Mouse (Mus musculus): ENCODE results near the gene Mettl24. TPM values are rescaled to one million over a fixed set of nuclear protein-coding genes. Genes with fewer than 3 reads are reported as not detected.

The Mettl24 gene
- polyA plus RNA-seq (2014; fragmentation: Illumina TruSeq; extraction: RNeasy Lipid Tissue Mini Kit (QIAGEN cat#74804); ENCODE audit: low read depth, low replicate concordance): not detected

DNA sequence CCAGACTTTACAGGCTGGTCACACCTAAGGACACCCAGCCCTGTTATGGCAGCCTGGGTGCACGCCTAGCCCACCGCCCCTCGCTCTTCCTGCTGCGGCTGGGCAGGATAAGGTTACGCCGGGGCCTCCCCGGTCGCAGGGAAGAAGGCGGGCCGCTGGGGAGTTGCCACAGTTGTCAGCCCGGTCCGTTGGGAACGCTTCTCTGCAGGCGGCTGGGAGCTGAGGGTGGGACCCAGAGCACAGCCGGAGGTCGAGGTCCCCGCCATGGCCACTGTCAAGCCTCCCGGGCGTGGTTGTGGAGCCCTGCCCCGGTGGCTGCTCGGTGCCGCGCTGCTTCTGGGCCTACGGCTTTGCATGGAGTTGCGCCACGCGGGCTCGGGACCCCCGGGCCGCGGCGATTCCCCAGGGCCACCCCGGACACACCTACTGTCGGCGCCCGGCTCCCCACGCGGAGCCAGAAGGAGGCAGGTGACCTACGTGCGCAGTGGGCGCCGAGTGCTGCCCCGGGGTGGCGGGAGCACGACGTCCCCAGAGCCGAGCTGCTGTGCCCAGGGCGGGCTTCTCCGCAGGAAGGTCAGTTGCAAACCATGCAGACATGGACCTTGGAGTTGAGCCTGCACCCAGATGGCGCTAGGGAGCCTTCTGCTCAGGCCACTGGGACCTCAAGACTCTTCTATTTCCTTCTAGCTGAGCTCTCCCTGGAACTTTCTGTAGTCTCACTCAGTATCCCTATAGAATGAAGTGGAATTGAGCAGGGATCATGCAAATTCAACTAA lies at the start of gene Mettl24:
Gene Mettl24, plus strand, starts transcription at position 191 of the 776 bp plus-strand sequence.

Other genes with a start within 250 kb of the Mettl24 start
- gene Slc22a16, start 112.9 kb upstream of the Mettl24 start, polyA plus RNA-seq (2014; fragmentation: Illumina TruSeq; extraction: RNeasy Lipid Tissue Mini Kit (QIAGEN cat#74804); ENCODE audit: low read depth, low replicate concordance): not detected
- 45.9 TPM for gene Ddo, start 53.3 kb upstream of the Mettl24 start, polyA plus RNA-seq (2014; fragmentation: Illumina TruSeq; extraction: RNeasy Lipid Tissue Mini Kit (QIAGEN cat#74804); ENCODE audit: low read depth, low replicate concordance)
- 43.1 TPM for gene Cdc40, start 200.0 kb downstream of the Mettl24 start, polyA plus RNA-seq (2014; fragmentation: Illumina TruSeq; extraction: RNeasy Lipid Tissue Mini Kit (QIAGEN cat#74804); ENCODE audit: low read depth, low replicate concordance)
- gene Wasf1, start 200.2 kb downstream of the Mettl24 start, polyA plus RNA-seq (2014; fragmentation: Illumina TruSeq; extraction: RNeasy Lipid Tissue Mini Kit (QIAGEN cat#74804); ENCODE audit: low read depth, low replicate concordance): 2.0 TPM